Mouse (Mus musculus) hindbrain, embryonic 13.5 days (tissue): ENCODE data around the gene Tmem184b. TPM values are rescaled to one million over a fixed set of nuclear protein-coding genes. Genes with fewer than 3 reads are reported as not detected.

ENCODE experiments used
- ATAC-seq: fragments of 200-750 bp; cut with Nextera tagmentation; 2 replicates; pipeline ENCODE4 v1.8.0; 2017; ENCODE audit warnings: moderate TSS enrichment; ENCODE audit not compliant: low FRiP score
- H3K27ac ChIP-seq: fragments of 300-500 bp; sonication (generic); 2 replicates; pipeline ENCODE4 v1.5.1; 2015; ENCODE audit warnings: inconsistent platforms, mild to moderate bottlenecking, moderate library complexity
- H3K27me3 ChIP-seq: fragments of 300-500 bp; sonication (generic); 2 replicates; pipeline ENCODE4 v1.6.1; 2015; ENCODE audit warnings: mild to moderate bottlenecking, inconsistent platforms
- H3K36me3 ChIP-seq: fragments of 300-500 bp; sonication (generic); 2 replicates; pipeline ENCODE4 v1.6.1; 2015; ENCODE audit warnings: mild to moderate bottlenecking, inconsistent platforms
- H3K4me1 ChIP-seq: fragments of 300-500 bp; sonication (generic); replicated peaks from 2 replicates; pipeline ENCODE4 v1.6.1; 2015; ENCODE audit warnings: inconsistent platforms
- H3K4me2 ChIP-seq: fragments of 300-500 bp; sonication (generic); 2 replicates; pipeline ENCODE4 v1.6.1; 2015; ENCODE audit warnings: inconsistent platforms, mild to moderate bottlenecking, moderate library complexity
- H3K4me3 ChIP-seq: fragments of 300-500 bp; sonication (generic); 2 replicates; pipeline ENCODE4 v1.5.1; 2015; ENCODE audit warnings: mild to moderate bottlenecking, inconsistent platforms
- H3K9ac ChIP-seq: fragments of 300-500 bp; sonication (generic); 2 replicates; pipeline ENCODE4 v1.6.1; 2015; ENCODE audit warnings: mild to moderate bottlenecking, inconsistent platforms
- H3K9me3 ChIP-seq: fragments of 300-500 bp; sonication (generic); 2 replicates; pipeline ENCODE4 v1.6.1; 2016; ENCODE audit warnings: inconsistent platforms
- WGBS: fragments of 180-500 bp; shearing (Covaris S2); methylation state at CpG from one replicate; pipeline ENCODE4 v1.1.7; 2015; 5-methylcytosine and 5-hydroxymethylcytosine counted together
- polyA plus RNA-seq: library from polyadenylated mRNA; unstranded; fragments of >200 nt; fragmentation: Nextera tagmentation; extraction: Ambion mirVana; gene quantifications from 2 replicates; pipeline ENCODE4 v1.2.1, GENCODE M21; 2015

Tmem184b gene
- polyA plus RNA-seq, 1 experiment from 2014 or later = 37.7 TPM

DNA sequence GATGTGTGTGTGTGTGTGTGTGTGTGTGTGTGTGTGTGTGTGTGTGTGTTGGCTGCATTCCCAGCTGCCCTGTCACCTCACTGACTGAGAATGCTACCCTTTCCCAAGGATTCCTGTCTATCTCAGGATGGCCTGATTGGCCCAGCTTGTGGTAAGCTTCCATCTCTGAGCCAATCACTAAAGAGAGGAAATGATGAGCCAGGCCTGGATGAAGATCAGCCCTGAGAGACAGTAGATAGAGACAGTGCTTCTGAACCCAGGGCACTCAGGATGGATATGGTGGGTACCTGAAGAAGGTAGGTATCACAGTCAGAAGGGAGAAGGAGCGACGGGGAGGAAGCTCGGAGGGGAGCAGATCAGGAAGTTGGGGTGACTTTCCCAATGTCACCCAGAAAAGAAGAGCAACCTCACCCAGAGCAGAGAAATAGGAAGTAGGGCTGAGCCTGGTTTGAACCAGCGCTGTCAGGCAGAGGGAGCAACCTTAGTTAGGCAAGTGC lies 5.8 kb upstream of the Tmem184b start:
- ATAC-seq = no peak
- no peaks in the 10 kb centered on the region for H3K36me3 ChIP-seq

DNA sequence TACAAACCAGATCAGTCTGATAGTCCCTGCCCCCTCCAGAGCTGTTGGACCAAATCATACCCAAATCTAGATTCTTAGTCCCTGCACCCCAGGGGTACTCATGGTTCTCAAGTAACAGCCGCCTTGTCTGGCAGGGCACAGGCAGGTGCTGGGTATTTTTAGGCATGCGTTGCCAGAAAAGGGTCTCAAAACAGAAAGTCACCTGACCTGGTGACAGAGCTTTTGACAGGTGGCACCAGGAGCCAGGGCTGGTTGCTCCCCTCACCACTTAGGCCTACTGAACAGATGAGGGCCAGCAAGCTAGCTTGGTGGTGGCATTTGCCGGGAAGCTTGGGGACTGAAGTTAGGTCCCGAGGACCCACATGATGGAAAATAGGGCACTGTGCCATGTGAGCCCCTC lies 3.2 kb upstream of the Tmem184b start:
- no peaks in the 10 kb centered on the region for H3K9me3 ChIP-seq
- H3K27ac ChIP-seq = no peak overlapping the region
- H3K36me3 ChIP-seq = no peaks in the 10 kb centered on the region
- H3K27me3 ChIP-seq = peaks cover 14% of the 10 kb centered on the region
- no peak overlapping the region for H3K4me3 ChIP-seq
- H3K4me1 ChIP-seq = peaks cover 20% of the 10 kb centered on the region
- no peak overlapping the region for H3K4me2 ChIP-seq
- 91% methylated on average over 4 of the region's 4 CpGs for WGBS
- ATAC-seq = no peak
- H3K9ac ChIP-seq = no peak overlapping the region

More for the DNA sequence above, 5.8 kb upstream of the Tmem184b start:
- WGBS = 87% methylated on average over 4 of the region's 4 CpGs
- H3K27ac ChIP-seq = no peak overlapping the region
- H3K9me3 ChIP-seq = no peaks in the 10 kb centered on the region
- H3K9ac ChIP-seq = no peak overlapping the region
- H3K4me1 ChIP-seq = peaks cover 5% of the 10 kb centered on the region; the same call in 1 of the 2 replicates
- H3K4me3 ChIP-seq = no peak overlapping the region
- peaks cover 12% of the 10 kb centered on the region for H3K27me3 ChIP-seq
- H3K4me2 ChIP-seq = no peak overlapping the region

DNA sequence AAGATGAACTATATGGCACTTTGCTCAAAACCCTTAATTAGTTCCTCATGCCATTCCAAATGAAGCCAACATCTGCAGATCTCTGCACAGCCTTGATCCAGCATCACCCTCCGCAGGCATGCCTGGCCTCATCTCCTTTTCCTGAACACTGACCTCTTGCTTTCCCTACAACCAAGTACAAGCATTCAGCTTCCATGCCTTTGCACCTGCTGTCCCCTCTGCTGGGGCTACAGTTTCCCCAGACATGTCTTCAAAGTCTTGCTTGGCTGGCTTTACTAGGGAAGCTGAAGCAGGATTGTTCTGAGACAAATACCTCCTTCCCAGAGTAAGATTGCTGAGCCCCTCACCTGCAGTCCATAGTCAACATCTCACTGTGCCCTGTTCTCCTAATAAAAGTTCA lies 908 bp upstream of the Tmem184b start:
- peaks cover 14% of the 10 kb centered on the region for H3K27me3 ChIP-seq
- no peak for ATAC-seq

DNA sequence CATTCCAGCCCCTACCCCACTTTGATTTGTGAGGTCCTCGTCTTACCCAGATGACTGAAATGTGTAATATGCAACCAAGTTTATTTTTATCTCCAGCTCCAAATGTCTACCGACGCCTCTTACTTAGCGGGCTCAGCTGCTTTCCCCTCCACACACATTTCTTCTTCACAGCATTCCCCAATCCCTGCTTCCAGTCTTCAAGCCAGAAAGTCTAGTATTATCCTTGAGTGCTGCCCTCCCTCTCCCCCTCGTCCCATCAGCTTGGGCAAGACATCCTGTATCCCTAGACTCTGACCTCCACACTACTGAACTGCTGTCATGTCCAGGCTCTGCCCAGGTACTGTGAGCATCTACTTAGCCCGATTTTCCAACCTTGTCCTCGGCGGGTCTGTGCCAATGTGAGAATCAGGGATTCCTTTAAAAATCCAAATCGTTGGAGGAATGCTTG lies 418 bp upstream of the Tmem184b start:
- H3K27ac ChIP-seq = no peak overlapping the region; the same call in 1 of the 2 replicates
- H3K9me3 ChIP-seq = no peaks in the 10 kb centered on the region
- WGBS = 19% methylated on average over 9 of the region's 9 CpGs
- H3K4me3 ChIP-seq = peak overlapping the region; percentile 97
- H3K9ac ChIP-seq = peak overlapping the region; percentile 97
- no peak for ATAC-seq
- peaks cover 46% of the 10 kb centered on the region for H3K4me1 ChIP-seq
- H3K36me3 ChIP-seq = no peaks in the 10 kb centered on the region
- peaks cover 14% of the 10 kb centered on the region for H3K27me3 ChIP-seq
- H3K4me2 ChIP-seq = peak overlapping the region; percentile 94

More for the DNA sequence above, 908 bp upstream of the Tmem184b start:
- no peaks in the 10 kb centered on the region for H3K9me3 ChIP-seq
- no peak overlapping the region for H3K27ac ChIP-seq
- peaks cover 43% of the 10 kb centered on the region for H3K4me1 ChIP-seq
- WGBS = 63% methylated on average over 1 of the region's 1 CpGs
- H3K36me3 ChIP-seq = no peaks in the 10 kb centered on the region
- H3K4me3 ChIP-seq = peak overlapping the region; percentile 97; the same call in 1 of the 2 replicates
- H3K9ac ChIP-seq = peak overlapping the region; percentile 97; the same call in 1 of the 2 replicates
- peak overlapping the region; percentile 94; the same call in 1 of the 2 replicates for H3K4me2 ChIP-seq

DNA sequence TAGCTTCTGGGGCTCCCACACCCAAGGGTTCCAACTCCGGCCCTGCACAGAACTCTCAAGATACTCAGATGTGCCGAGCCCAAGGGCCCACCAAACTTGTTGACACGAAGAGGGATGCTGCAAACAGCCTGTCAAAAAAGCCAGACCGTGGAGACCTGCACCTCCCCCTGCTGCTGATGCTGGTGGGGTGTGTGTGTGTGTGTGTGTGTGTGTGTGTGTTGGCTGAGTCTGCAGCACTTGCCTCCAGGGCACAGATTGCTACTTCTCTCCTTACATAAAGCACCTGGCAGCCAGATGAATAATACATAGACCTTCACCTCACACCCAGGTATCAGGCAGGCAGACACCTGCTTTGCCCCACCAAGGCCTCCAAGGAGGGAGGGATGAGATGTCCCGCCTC lies 1.2 kb downstream of the Tmem184b start:
- H3K9me3 ChIP-seq = no peaks in the 10 kb centered on the region
- no peak overlapping the region; the same call in 1 of the 2 replicates for H3K27ac ChIP-seq
- peak overlapping the region; percentile 94 for H3K4me2 ChIP-seq
- peaks cover 46% of the 10 kb centered on the region for H3K4me1 ChIP-seq
- peaks cover 14% of the 10 kb centered on the region for H3K27me3 ChIP-seq
- no peak; the same call in 1 of the 2 replicates for ATAC-seq
- peak overlapping the region; percentile 97 for H3K4me3 ChIP-seq
- 23% methylated on average over 5 of the region's 5 CpGs for WGBS
- H3K36me3 ChIP-seq = peaks cover 4% of the 10 kb centered on the region; the same call in 1 of the 2 replicates
- peak overlapping the region; percentile 97 for H3K9ac ChIP-seq

DNA sequence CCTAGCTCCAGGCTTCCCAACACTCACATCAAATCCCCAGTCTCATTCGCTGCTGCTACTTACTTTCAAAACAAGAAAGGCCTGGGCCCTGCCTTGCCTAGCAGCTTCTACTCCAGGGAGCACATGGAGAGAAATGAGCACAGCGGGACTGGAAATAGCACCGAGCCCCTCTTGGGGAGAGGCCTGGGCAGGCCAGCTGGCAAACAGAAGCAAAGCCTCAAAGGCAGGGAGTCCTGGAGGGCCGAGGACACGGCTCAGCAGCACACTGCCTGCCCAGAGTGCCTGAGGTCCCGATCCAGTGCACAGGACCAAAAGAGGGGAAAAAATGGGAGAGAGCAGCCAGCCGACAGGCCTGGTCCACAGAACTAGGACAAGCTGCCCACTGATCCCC lies 2.4 kb downstream of the Tmem184b start:
- Histone ChIP-seq H3K27ac (peak overlapping the region; percentile 44), H3K36me3 (peaks cover 4% of the 10 kb centered on the region), H3K27me3 (peaks cover 11% of the 10 kb centered on the region), H3K9me3 (no peaks in the 10 kb centered on the region), H3K9ac (peak overlapping the region; percentile 97), H3K4me1 (peaks cover 49% of the 10 kb centered on the region), H3K4me3 (peak overlapping the region; percentile 97), H3K4me2 (peak overlapping the region; percentile 94)
- no peak for ATAC-seq
- WGBS = 48% methylated on average over 7 of the region's 7 CpGs

DNA sequence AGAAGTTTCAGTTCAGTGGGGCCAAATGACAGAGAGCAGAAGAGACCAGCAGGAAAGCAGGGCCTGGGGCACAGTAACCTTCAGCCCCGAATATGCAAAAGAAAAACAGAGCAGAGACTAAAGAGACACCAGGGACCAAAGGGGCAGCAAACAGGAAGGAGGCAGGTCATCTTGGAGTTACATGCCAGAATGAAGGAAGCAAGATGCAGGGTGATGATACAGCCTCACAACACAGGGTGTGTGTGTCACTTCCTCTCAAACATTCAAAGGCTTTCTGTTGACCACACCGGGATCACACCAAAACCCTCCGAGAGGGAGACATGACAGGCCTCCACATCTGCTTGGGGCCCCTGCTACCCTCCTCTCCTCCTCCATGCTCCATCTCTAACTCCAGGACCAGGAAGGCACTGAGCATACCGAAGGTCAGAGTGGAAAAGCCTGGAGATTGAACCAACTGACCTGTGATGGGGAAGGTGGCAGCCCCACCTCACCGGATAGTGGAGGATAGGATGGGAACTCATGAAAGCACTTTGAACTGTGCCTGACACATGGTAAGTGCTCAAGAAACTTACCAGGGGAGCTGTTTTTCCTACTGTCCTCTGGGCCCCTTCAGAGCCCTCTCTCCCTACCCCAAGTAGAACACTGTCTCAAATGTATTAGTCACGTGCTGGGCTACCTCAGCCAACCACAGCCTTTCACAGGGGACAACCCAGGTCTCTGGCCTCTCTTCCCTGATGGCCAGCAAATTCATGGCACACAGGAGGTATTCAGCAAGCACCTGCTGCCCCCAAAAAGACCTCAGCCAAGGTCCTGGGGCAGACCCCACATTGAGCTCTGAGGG lies 3.0 kb downstream of the Tmem184b start:
- Histone ChIP-seq H3K27ac (peak overlapping the region; percentile 44; the same call in 1 of the 2 replicates), H3K4me1 (peaks cover 54% of the 10 kb centered on the region), H3K27me3 (peaks cover 9% of the 10 kb centered on the region), H3K9me3 (no peaks in the 10 kb centered on the region), H3K4me2 (peak overlapping the region; percentile 94), H3K9ac (peak overlapping the region; percentile 97), H3K4me3 (peak overlapping the region; percentile 97), H3K36me3 (peaks cover 4% of the 10 kb centered on the region)
- no peak for ATAC-seq
- 71% methylated on average over 6 of the region's 6 CpGs for WGBS

DNA sequence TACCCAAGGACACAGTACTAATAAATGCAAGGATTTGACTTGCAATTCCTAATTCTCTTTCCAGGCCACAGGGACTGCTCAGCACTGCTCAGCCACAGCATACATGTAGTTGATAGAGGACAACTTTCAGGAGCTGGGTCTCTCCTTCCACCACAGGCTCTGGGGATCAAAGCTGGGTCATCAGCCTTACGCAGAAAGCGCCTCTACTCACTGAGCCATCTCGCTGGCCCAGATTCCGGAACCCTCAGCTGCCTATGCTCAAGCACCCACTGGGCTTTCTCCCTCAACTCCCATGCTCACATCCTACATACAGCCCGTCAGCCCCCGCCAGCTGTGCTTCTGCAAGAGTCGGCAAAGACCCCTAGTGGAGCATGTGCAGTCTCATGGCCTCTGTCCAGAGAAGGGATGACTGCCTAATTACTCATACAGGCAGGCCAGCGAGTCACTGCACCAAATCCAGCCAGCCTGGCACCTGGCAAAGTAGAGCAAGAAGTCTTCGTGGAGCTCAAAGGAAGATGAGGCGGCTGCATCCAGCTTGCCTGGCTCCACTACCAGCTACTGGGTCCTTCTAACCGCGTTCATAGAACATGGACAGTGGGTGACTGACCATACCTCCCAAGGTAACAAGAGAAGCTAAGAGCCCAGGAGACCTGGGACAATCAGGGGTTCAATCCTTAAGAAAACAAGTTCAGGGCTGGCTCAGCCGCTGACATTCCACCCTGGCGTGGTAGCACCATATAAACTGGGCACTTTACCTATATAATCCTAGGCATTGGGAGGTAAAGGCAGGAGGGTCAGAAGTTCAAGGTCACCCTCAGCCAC lies 3.9 kb downstream of the Tmem184b start:
- H3K27ac ChIP-seq = no peak overlapping the region
- no peak overlapping the region for H3K9ac ChIP-seq
- peaks cover 5% of the 10 kb centered on the region for H3K27me3 ChIP-seq
- peaks cover 62% of the 10 kb centered on the region for H3K4me1 ChIP-seq
- 83% methylated on average over 14 of the region's 14 CpGs for WGBS
- no peak for ATAC-seq
- H3K9me3 ChIP-seq = no peaks in the 10 kb centered on the region
- no peak overlapping the region for H3K4me2 ChIP-seq
- H3K4me3 ChIP-seq = no peak overlapping the region
- peaks cover 4% of the 10 kb centered on the region for H3K36me3 ChIP-seq

DNA sequence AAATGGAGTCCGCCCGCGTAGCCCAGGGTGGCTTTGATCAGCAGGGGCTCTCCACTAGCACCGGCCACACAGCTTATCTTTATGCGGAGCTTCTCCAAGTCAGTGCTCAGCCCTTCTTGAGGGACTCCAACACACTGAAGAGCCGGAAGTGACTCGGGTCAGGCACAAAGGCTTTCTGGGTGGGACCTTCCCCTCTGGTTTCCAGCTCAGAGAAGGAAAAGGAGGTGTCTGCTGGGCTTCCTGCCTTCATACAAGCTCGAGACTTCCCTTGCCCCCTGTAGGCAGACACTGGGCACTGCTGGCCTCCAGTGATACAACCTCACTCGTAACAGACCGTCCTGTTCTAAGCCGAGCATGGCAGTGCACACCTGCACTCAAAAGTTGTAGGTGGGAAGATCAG lies 6.6 kb downstream of the Tmem184b start:
- no peaks in the 10 kb centered on the region for H3K9me3 ChIP-seq
- H3K27me3 ChIP-seq = no peaks in the 10 kb centered on the region
- H3K36me3 ChIP-seq = peaks cover 4% of the 10 kb centered on the region
- peaks cover 71% of the 10 kb centered on the region for H3K4me1 ChIP-seq
- H3K4me2 ChIP-seq = no peak overlapping the region
- H3K27ac ChIP-seq = no peak overlapping the region
- no peak overlapping the region for H3K4me3 ChIP-seq
- no peak overlapping the region for H3K9ac ChIP-seq
- no peak for ATAC-seq
- WGBS = 86% methylated on average over 11 of the region's 11 CpGs

DNA sequence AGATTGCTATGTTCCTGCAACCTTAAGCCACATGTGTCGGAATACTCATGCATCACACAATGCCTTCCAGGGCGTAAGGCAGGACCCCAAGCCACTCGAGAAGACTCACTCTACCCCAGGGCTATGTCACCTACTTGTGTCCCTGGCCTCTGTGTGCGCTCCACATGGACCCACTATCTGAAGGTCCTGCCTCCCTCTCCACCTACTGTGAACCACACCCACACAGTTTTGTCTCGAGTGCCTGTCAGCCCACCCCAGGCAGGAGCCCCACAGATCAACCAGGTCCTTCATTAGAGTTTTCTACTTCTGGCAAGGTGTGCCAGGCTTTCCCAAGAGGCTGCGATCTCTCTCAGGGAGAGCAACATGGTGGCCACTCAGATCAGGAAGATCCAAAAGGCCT lies 8.1 kb downstream of the Tmem184b start:
- Histone ChIP-seq H3K4me2 (peak overlapping the region; percentile 11; the same call in 1 of the 2 replicates), H3K27ac (no peak overlapping the region), H3K4me3 (no peak overlapping the region), H3K9ac (no peak overlapping the region), H3K9me3 (no peaks in the 10 kb centered on the region), H3K4me1 (peaks cover 70% of the 10 kb centered on the region), H3K27me3 (no peaks in the 10 kb centered on the region), H3K36me3 (peaks cover 4% of the 10 kb centered on the region)
- WGBS = 89% methylated on average over 6 of the region's 6 CpGs
- no peak for ATAC-seq

DNA sequence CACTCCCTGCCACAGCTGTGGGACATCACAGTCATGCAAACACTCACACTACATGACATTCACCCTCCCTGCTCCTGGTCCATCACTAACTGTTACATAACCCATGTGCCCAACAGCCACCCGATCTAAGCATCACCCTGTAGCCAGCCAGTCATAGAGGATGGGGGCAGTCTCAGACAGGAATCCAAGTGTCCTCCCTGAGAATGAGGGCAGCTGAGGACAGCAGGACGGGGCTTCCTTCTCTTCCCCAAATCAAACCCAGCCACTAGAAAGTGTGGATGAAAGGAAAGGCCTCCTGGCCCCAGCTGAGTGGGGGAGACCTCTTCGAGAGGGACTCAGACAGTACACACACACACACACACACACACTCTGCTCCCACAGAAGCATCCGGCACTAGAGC lies 8.5 kb downstream of the Tmem184b start:
- Histone ChIP-seq H3K9me3 (no peaks in the 10 kb centered on the region), H3K27ac (no peak overlapping the region), H3K4me1 (peaks cover 69% of the 10 kb centered on the region), H3K9ac (no peak overlapping the region), H3K36me3 (peaks cover 4% of the 10 kb centered on the region), H3K4me3 (no peak overlapping the region), H3K27me3 (no peaks in the 10 kb centered on the region), H3K4me2 (no peak overlapping the region)
- ATAC-seq = no peak
- 79% methylated on average over 4 of the region's 4 CpGs for WGBS

DNA sequence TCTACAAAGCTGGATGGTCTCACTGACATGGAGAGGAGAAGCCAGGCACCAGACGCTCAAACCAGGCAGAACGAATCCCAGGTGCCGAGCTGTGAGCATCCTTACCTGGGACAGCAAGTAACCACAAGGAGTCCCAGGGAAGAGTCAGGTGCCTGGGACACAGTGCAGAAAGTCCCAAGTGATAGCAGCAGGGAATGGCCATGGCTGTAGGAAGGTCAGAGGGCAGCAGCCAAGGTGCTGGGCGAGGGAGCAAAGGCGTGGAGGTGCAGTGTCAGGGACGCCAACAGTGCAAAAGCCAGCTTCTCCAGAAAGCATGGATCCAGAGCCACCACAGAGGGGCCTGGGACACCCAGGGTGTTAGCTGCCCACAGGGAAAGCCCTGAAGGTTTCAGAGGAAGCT lies 10.3 kb downstream of the Tmem184b start:
- no peak overlapping the region for H3K4me3 ChIP-seq
- peaks cover 4% of the 10 kb centered on the region for H3K36me3 ChIP-seq
- H3K4me2 ChIP-seq = no peak overlapping the region
- peaks cover 76% of the 10 kb centered on the region for H3K4me1 ChIP-seq
- no peaks in the 10 kb centered on the region for H3K27me3 ChIP-seq
- no peaks in the 10 kb centered on the region for H3K9me3 ChIP-seq
- no peak for ATAC-seq
- WGBS = 83% methylated on average over 6 of the region's 6 CpGs
- 0 out of 2 replicates have a peak overlapping the region, but pooled peaks have one; percentile 5 for H3K27ac ChIP-seq
- peak overlapping the region; percentile 30; the same call in 1 of the 2 replicates for H3K9ac ChIP-seq
